Mouse (Mus musculus): ENCODE measurements around the gene Gm13288. TPM values are rescaled to one million over a fixed set of nuclear protein-coding genes. Genes with fewer than 3 reads are reported as not detected.

Gm13288 gene
- polyA plus RNA-seq (2015; fragmentation: Nextera tagmentation; extraction: Ambion mirVana): 0.21 TPM in 1 of 2 replicates, not detected in the other

GRCm38 (mm10) chr4:88805231-88805630 is at the start of gene Gm13288:
Gene Gm13288 (plus strand): TSS chr4:88805531.

GRCm38 (mm10) chr4:88759610-88760268 is 45.6 kb upstream of the Gm13288 start, which contains the start of gene Gm13283:
Gene Gm13283 (plus strand): TSS chr4:88760119.

GRCm38 (mm10) chr4:88773534-88773933 is 31.8 kb upstream of the Gm13288 start, which contains the start of gene Gm13290:
Gene Gm13290 (plus strand): TSS chr4:88773834.

GRCm38 (mm10) chr4:88776622-88777021 is 28.7 kb upstream of the Gm13288 start, which contains the start of gene Gm13289:
Gene Gm13289 (plus strand): TSS chr4:88776922.

GRCm38 (mm10) chr4:88779550-88779949 is 25.8 kb upstream of the Gm13288 start, which contains the start of gene Gm13272:
Gene Gm13272 (plus strand): TSS chr4:88779850.

GRCm38 (mm10) chr4:88781831-88782230 is 23.5 kb upstream of the Gm13288 start, which contains the start of gene Ifnz:
Gene Ifnz (plus strand): TSS chr4:88782131.

GRCm38 (mm10) chr4:88785409-88785808 is 19.9 kb upstream of the Gm13288 start, which contains the start of gene Gm13276:
Gene Gm13276 (plus strand): TSS chr4:88785709.

GRCm38 (mm10) chr4:88788402-88788801 is 16.9 kb upstream of the Gm13288 start, which contains the start of gene Gm13277:
Gene Gm13277 (plus strand): TSS chr4:88788632.

GRCm38 (mm10) chr4:88791250-88791649 is 14.1 kb upstream of the Gm13288 start, which contains the start of gene Gm13278:
Gene Gm13278 (plus strand): TSS chr4:88791550.

GRCm38 (mm10) chr4:88793936-88794675 is 11.2 kb upstream of the Gm13288 start, which contains the start of gene Gm13275:
Gene Gm13275 (plus strand): TSS chr4:88794487.

GRCm38 (mm10) chr4:88797097-88797496 is 8.2 kb upstream of the Gm13288 start, which contains the start of gene Gm13279:
Gene Gm13279 (plus strand): TSS chr4:88797397.

GRCm38 (mm10) chr4:88799365-88799764 is 6.0 kb upstream of the Gm13288 start, which contains the start of gene Gm13285:
Gene Gm13285 (plus strand): TSS chr4:88799665.

GRCm38 (mm10) chr4:88802954-88803353 is 2.4 kb upstream of the Gm13288 start, which contains the start of gene Gm13287:
Gene Gm13287 (plus strand): TSS chr4:88803254.

GRCm38 (mm10) chr4:88815928-88816327 is 10.6 kb downstream of the Gm13288 start, which contains the start of gene Ifna7:
Gene Ifna7 (plus strand): TSS chr4:88816228.

GRCm38 (mm10) chr4:88819659-88820058 is 14.3 kb downstream of the Gm13288 start, which contains the start of gene Ifna11:
Gene Ifna11 (plus strand): TSS chr4:88819959.

GRCm38 (mm10) chr4:88827116-88827515 is 21.8 kb downstream of the Gm13288 start, which contains the start of gene Ifna6:
Gene Ifna6 (plus strand): TSS chr4:88827416.

GRCm38 (mm10) chr4:88835225-88835624 is 29.9 kb downstream of the Gm13288 start, which contains the start of gene Ifna5:
Gene Ifna5 (plus strand): TSS chr4:88835525.

GRCm38 (mm10) chr4:88841438-88841911 is 36.1 kb downstream of the Gm13288 start, which contains the start of gene Ifna4:
Gene Ifna4 (plus strand): TSS chr4:88841861.

GRCm38 (mm10) chr4:88849698-88850097 is 44.4 kb downstream of the Gm13288 start, which contains the start of gene Ifna1:
Gene Ifna1 (plus strand): TSS chr4:88850087.

